Mouse (Mus musculus) kidney, adult 8-10 months (tissue): ENCODE data around the gene Prune2.

ENCODE experiments used
- DNase-seq, 2 experiments: peaks; one replicate each; pipeline ENCODE4 v3.0.0; 2022

The Prune2 gene

DNA sequence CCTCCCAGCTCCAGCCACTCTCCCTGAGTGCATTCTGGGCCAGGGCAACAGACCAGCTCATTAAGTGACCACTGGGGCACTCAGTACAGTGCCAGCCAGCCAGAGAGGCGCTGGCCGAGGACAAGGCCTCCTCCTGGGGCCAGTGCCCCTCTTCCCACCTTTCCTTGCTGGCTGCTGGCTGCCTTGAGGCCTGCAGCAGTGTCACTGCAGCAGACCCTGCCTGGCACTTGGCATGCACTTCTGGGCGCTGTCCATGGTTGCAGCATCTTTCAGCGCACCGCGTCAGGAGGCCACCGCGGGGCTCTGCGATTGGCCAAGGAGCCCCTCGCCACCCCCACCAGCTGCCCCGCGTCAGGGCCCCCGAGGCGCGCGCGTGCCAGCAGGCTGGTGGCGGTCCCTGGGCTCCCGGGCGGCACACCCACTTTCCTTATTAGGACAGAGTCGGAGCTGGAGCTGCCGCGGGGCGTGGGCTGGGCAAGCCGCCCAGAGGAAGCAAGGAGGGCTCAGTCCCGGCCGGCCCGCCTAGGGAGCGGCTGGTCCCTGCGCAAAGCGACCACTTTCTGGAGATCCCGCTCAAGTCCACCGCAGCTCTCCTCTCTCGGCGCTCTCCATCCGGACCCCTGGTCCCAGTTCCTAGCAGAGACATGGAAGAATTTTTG lies at the start of gene Prune2:
Gene Prune2, plus strand, starts transcription at position 506 of the 659 bp plus-strand sequence.
- DNase-seq, result peak; percentile 4 to 6

DNA sequence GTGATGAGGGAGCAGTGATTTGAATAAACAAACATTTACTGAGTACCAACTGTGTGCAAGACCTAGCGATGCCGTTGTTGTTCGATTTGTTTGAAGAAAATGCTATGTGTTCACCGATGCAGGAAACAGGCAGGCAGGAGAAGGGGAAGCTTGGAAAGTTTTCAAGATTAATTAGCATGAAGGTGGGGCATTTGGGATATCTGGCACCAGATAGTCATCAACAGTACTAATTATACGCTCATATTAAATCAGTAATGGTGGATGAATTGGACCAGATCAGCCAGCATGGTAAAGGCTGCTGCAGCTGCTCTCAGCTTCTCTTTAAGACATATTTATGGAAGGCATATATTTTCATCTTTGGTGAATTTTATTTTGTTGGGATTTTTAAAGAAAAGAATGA lies 44.4 kb upstream of the Prune2 start:
- no peak for DNase-seq

DNA sequence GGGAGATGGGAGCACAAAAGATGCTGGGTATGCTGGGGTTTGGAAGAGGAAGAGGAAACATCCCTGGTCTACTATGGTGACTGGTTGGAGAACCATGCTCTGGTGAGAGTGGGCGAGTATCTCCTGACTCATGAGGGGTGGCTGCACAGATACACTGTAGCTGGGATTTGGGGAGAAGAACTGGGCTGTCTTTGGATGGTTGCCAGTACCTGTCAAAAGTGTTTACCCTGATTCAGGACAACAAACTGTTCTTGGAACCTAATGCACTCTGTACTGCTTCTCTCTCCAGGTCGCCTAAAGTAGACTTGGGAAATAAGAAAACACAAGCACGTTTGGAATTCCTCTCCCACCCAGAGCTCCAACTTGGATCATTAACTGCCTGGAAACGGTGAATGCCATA lies 31.4 kb upstream of the Prune2 start:
- DNase-seq, result no peak

- no peak for DNase-seq
Measured at GRCm38 (mm10) chr19:16934664-16935063, 21.3 kb upstream of the Prune2 start.

- DNase-seq, result no peak
Measured at GRCm38 (mm10) chr19:16948794-16949313, 7.1 kb upstream of the Prune2 start.

DNA sequence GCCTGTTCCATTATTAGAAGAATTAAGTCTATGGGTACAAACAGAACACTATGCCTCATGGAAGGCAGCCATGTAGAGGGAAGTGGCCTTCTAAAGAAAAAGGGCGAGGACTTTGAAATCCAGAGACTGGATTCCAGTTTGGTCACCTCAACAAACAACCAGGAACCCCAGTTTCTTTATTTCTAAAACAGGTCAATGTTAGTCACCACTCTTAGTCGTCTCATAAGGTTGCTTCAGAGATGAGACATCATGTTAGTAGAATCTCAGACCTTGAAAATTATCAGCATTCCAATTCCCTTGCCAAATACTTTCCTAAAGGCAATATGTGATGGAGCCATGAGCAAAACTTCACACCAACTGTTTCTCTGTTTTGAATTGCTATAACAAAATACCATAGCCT lies 6.6 kb upstream of the Prune2 start:
- DNase-seq, result no peak

GRCm38 (mm10) chr19:16950051-16950450 lies 5.9 kb upstream of the Prune2 start:
- DNase-seq, result no peak

GRCm38 (mm10) chr19:16950664-16951363 lies 5.1 kb upstream of the Prune2 start:
- no peak for DNase-seq

DNA sequence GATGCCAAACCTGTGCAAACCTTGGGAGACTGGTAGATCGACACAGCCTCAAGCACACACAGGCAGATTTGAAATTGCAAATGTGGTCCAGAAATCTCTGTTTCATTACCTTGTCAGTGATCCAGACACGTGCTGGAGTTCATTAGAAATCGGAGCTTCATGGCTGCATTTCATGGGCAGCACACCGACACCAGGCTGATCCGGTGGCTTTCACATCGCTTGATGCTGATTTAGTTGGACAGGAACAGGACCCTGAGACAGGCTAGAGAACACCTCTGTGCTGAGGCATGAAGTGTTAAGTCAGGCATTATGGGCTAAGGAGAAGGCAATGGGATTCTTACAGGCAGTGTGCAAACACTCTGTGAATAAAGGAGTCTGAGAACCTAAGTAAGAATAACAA lies 1.2 kb upstream of the Prune2 start:
- no peak for DNase-seq

- DNase-seq, result no peak
Measured at GRCm38 (mm10) chr19:16955231-16955612, 696 bp upstream of the Prune2 start.

DNA sequence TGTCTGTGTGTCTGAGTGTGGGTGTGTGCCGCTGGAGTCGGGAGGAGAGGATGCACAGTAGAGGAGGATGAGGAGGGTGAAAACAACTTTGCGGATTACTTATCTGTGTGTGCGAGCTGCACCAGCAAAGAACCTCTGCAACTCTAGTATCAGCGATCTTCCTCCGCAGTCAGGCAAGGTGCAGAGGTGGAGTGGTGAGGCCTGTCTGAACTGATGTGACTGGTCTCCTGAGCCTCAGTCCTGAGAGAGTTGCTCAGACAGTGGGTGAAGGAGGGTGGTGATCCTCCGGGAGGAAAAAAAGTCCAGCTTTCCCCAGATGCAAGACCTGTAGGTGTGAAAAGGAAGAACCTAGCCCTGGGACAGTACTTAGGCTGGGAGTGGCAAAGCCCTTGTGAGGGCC lies 401 bp downstream of the Prune2 start:
- no peak for DNase-seq

DNA sequence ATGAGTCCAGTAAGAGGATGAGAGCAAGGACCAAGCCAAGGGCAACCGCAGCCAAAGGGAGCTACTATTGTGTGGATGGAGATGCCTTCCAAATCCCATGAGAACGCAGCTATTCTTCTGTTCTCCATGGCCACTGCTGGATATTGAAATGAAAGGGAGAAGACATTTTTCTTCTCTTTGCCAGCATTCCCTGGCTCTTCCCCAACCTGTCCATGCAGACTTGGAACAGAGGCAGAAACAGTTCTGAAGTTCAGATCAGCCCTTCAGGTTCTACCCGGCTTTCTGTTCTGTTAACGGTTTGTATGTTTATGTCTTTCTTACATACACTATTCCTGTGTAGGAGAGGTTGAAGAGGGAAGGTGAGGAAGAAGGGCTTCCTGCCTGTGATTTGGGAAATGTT lies 3.1 kb downstream of the Prune2 start:
- no peak for DNase-seq

DNA sequence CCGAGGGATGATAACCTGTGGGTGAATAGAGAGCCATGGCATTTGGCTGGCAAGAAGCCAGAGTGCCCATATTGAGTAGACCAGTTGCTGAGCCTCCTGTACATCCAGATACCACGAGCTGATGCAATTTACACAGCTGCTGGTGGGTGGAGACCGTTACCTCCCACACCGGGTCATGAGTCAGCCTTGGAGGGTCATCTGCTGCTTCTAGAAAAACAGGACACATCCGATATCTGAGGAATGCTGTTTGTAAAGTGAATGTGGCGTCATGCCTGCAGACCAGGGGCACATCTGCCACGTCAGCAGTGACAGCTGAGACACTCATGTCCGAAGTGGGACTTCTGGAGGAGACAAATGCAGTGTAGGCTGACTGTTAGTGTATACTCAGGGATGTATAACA lies 3.6 kb downstream of the Prune2 start:
- no peak for DNase-seq

GRCm38 (mm10) chr19:16961036-16961435 lies 5.1 kb downstream of the Prune2 start:
- DNase-seq, result no peak

DNA sequence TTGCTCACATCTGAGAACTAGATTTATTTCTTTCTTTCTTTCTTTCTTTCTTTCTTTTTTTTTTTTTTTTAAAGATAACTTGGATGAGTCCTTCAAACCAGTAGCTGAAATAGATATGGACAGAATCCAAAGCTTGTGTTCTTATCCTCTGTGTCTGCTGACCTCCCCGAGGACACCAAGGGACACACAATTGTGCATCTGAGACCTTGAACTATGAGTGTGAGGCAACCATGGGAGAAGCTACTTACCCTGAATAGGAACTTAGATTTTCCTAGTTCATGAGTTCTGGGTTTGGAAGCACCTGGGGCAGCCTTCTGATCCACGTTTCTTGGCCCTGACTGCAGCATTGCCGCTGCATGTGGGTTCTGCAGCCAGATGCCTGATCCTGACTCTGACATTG lies 7.3 kb downstream of the Prune2 start:
- no peak for DNase-seq

- DNase-seq, result no peak
Measured at GRCm38 (mm10) chr19:16968768-16969167, 12.8 kb downstream of the Prune2 start.

GRCm38 (mm10) chr19:16970612-16971011 lies 14.7 kb downstream of the Prune2 start:
- no peak for DNase-seq

DNA sequence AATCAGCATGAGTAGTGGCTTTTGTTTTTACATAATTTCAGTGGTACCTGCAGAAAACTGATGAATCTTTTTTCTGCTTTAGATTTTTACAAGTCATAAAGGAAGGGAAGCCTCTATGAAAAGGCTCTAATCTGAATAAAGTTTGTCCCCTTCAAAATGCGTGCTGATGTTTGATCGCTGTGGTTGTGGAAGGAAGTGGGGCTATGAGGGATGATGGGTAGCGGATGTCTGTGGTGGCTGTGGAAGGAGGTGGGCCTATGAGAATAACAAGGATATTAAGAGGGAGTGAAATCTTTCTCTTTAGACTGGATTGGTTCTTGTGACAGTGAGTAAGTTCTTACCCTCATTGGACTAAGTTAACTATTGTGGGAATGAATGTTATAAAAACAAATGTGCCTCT lies 23.0 kb downstream of the Prune2 start:
- DNase-seq, result no peak

- DNase-seq, result no peak
Measured at GRCm38 (mm10) chr19:16981743-16982142, 25.8 kb downstream of the Prune2 start.

- DNase-seq, result peak in 1 of 2 experiments; percentile 11
Measured at GRCm38 (mm10) chr19:16984897-16985296, 29.0 kb downstream of the Prune2 start.

GRCm38 (mm10) chr19:16987984-16988383 lies 32.1 kb downstream of the Prune2 start:
- no peak for DNase-seq

- DNase-seq, result no peak
Measured at GRCm38 (mm10) chr19:16992151-16992550, 36.2 kb downstream of the Prune2 start.

GRCm38 (mm10) chr19:16994260-16994659 lies 38.3 kb downstream of the Prune2 start:
- no peak for DNase-seq

- DNase-seq, result peak in 1 of 2 experiments; percentile 12
Measured at GRCm38 (mm10) chr19:16997915-16998314, 42.0 kb downstream of the Prune2 start.
